Mouse (Mus musculus) lung, adult 2 months (tissue): Measurements from ENCODE around the gene Slc16a7. TPM values are rescaled to one million over a fixed set of nuclear protein-coding genes. Genes with fewer than 3 reads are reported as not detected.
A peak's percentile ranks its signal among the peaks of the same experiment; 100 is the strongest.

ENCODE experiments used
- DNase-seq: peaks from one replicate; pipeline ENCODE4 v3.0.0; 2022
- H3K4me1 ChIP-seq: fragments of 200-500 bp; 2 replicates; pipeline ENCODE4 v1.6.1; 2011; ENCODE audit warnings: low read length; ENCODE audit not compliant: control insufficient read depth, insufficient read depth
- H3K4me3 ChIP-seq: fragments of 200-500 bp; replicated peaks from 2 replicates; pipeline ENCODE3; 2011; ENCODE audit warnings: low read depth, mild to moderate bottlenecking, control low read depth, low read length; ENCODE audit errors: extremely low read depth
- CTCF ChIP-seq: fragments of 200-500 bp; IDR thresholded peaks from 2 replicates; pipeline ENCODE4 v1.5.1; 2011; ENCODE audit warnings: mild to moderate bottlenecking, low read length, control low read depth; ENCODE audit not compliant: insufficient read depth
- POLR2A ChIP-seq: fragments of 200-500 bp; IDR thresholded peaks from 2 replicates; pipeline ENCODE4 v1.6.1; 2011; ENCODE audit warnings: low read depth, mild to moderate bottlenecking, control low read depth, low read length, borderline replicate concordance; ENCODE audit errors: extremely low read depth
- WGBS: fragments of 180-500 bp; shearing (Covaris S2); methylation state at CpG from one replicate; pipeline ENCODE4 v1.1.7; 2018; 5-methylcytosine and 5-hydroxymethylcytosine counted together
- polyA plus RNA-seq: library from polyadenylated mRNA; depleted of rRNA; stranded (reverse); fragments of >200 nt; gene quantifications from 2 replicates; pipeline ENCODE4 v1.2.3, GENCODE M21; 2012

Slc16a7 gene
- polyA plus RNA-seq, 1 experiment, result 8.7 TPM

- no peak for TF ChIP-seq POLR2A
- no peak for TF ChIP-seq CTCF
- no peak overlapping the region for H3K4me3 ChIP-seq
- no peak for DNase-seq
- H3K4me1 ChIP-seq, result peaks cover 6% of the 10 kb centered on the region
- 70% methylated on average over 7 of the region's 7 CpGs for WGBS
These were observed 64.2 kb downstream of the Slc16a7 start for GRCm38 (mm10) chr10:125324871-125325565.

- Histone ChIP-seq H3K4me1 (peaks cover 6% of the 10 kb centered on the region), H3K4me3 (no peak overlapping the region)
- 83% methylated on average over 13 of the region's 13 CpGs for WGBS
- TF ChIP-seq POLR2A (no peak), CTCF (no peak)
- no peak for DNase-seq
These were observed 65.0 kb downstream of the Slc16a7 start for GRCm38 (mm10) chr10:125324149-125324834.

GRCm38 (mm10) chr10:125321446-125322428 lies 67.5 kb downstream of the Slc16a7 start:
- WGBS, result 39% methylated on average over 11 of the region's 11 CpGs
- no peak overlapping the region for H3K4me3 ChIP-seq
- DNase-seq, result peak; percentile 60
- H3K4me1 ChIP-seq, result peaks cover 6% of the 10 kb centered on the region; the same call in 1 of the 2 replicates
- no peak for TF ChIP-seq POLR2A
- TF ChIP-seq CTCF, result no peak

DNA sequence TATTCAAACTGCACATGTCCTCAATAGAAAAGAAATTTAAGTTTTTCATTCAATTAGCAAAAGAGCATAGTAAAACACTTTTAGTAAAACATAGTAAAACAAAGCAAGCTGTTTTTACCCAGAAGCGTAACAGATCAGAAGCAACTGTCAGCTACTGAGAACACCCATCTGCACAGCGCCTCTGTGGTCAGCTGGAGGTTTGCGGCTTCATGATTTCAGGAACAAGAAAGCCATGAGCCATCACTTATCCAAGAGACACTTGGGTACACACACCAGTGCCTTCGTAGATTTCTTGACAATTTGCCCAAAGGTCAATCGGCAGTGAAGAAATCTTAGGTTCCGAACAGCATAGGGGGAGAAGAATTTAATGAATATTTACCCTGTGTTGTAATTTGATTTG lies 71.9 kb downstream of the Slc16a7 start:
- Histone ChIP-seq H3K4me3 (no peak overlapping the region), H3K4me1 (peaks cover 4% of the 10 kb centered on the region; the same call in 1 of the 2 replicates)
- TF ChIP-seq CTCF, result no peak
- TF ChIP-seq POLR2A, result no peak
- 38% methylated on average over 6 of the region's 6 CpGs for WGBS
- no peak for DNase-seq

DNA sequence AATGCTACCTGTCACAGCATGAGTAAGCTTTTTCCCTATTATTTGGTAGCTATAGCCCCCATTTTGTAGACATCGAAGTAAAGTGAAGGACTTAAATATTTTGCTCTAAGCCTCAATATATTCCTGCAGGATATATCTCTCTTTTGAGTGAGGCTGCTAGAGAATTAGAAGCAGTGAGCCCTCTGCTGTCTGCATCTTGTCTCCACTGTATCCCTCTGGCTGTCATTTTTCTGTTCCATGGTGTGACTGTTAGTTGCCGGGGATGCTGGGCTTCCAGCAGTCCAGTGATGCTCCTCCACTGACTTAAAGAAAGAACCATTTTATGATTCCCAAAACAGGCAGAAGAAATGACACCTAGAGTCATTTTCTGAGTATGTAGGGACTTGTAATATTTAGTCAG lies 78.4 kb downstream of the Slc16a7 start:
- Histone ChIP-seq H3K4me1 (no peaks in the 10 kb centered on the region), H3K4me3 (no peak overlapping the region)
- TF ChIP-seq POLR2A (no peak), CTCF (no peak)
- DNase-seq, result no peak
- WGBS, result 92% methylated on average over 2 of the region's 2 CpGs

GRCm38 (mm10) chr10:125298036-125298435 lies 91.2 kb downstream of the Slc16a7 start:
- Histone ChIP-seq H3K4me1 (no peaks in the 10 kb centered on the region), H3K4me3 (no peak overlapping the region)
- TF ChIP-seq POLR2A (no peak), CTCF (no peak)
- no peak for DNase-seq
- WGBS, result 69% methylated on average over 6 of the region's 6 CpGs

DNA sequence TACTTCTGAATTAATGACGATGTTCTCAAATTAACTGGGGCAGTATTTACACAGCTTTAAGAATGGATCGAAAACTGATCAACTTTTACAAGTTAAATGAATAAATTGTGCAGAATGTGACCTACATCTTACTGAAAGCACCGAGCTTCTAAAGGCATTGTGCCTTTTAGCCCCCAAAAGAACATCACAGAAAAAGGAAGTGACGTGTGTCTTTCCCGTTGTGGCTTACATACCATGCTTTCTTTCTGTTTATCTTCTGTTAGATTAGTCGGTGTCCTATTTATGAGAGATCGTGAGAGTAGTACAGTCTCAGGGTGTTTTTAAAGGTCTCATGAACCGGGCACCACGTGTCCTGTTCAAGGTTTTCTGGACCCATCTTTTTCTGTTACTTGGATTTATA lies 98.9 kb downstream of the Slc16a7 start:
- TF ChIP-seq POLR2A, result no peak
- WGBS, result 64% methylated on average over 9 of the region's 9 CpGs
- no peaks in the 10 kb centered on the region for H3K4me1 ChIP-seq
- DNase-seq, result no peak
- no peak overlapping the region for H3K4me3 ChIP-seq

DNA sequence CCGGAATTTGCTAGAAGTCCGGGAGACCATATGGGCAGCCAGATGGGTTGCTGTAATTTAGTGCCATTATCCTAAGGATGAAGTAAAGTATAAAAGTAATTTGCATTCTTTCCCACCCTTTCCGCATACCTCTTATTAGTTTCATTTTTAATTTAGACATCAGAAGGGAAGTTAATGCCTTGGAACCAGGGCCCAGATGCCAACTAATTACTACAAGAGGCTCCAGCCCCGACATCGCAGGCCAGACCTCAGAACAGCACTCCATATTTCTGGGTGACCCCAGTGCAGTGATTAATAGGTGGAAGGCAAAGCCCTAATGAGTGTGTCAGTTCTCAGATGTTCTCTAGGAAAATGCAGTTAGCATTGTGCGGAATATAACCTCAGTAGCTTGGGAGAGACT lies 100.7 kb downstream of the Slc16a7 start:
- TF ChIP-seq CTCF, result no peak
- no peak for TF ChIP-seq POLR2A
- DNase-seq, result no peak
- no peak overlapping the region for H3K4me3 ChIP-seq
- 93% methylated on average over 6 of the region's 6 CpGs for WGBS
- H3K4me1 ChIP-seq, result no peaks in the 10 kb centered on the region

- no peak overlapping the region for H3K4me3 ChIP-seq
- H3K4me1 ChIP-seq, result no peaks in the 10 kb centered on the region
- WGBS, result 75% methylated on average over 5 of the region's 5 CpGs
- no peak for TF ChIP-seq POLR2A
- TF ChIP-seq CTCF, result no peak
- no peak for DNase-seq
These were observed 103.9 kb downstream of the Slc16a7 start for GRCm38 (mm10) chr10:125285386-125285785.
